Mouse (Mus musculus) limb, embryonic 12.5 days (tissue): ENCODE data around the gene Ctnnal1. TPM values are rescaled to one million over a fixed set of nuclear protein-coding genes. Genes with fewer than 3 reads are reported as not detected.

ENCODE experiments used
- ATAC-seq: fragments of 200-750 bp; cut with Nextera tagmentation; 2 replicates; pipeline ENCODE4 v1.8.0; 2017; ENCODE audit warnings: low read depth, moderate TSS enrichment; ENCODE audit not compliant: insufficient number of reproducible peaks, insufficient read depth, low FRiP score, low TSS enrichment
- H3K27ac ChIP-seq: fragments of 300-500 bp; sonication (generic); 2 replicates; pipeline ENCODE4 v1.5.1; 2016; ENCODE audit warnings: mild to moderate bottlenecking, moderate library complexity
- H3K27me3 ChIP-seq: fragments of 300-500 bp; sonication (generic); 2 replicates; pipeline ENCODE4 v1.6.1; 2016; ENCODE audit warnings: mild to moderate bottlenecking, moderate library complexity
- H3K36me3 ChIP-seq: fragments of 300-500 bp; sonication (generic); 2 replicates; pipeline ENCODE4 v1.6.1; 2016; ENCODE audit warnings: mild to moderate bottlenecking, moderate library complexity
- H3K4me1 ChIP-seq: fragments of 300-500 bp; sonication (generic); replicated peaks from 2 replicates; pipeline ENCODE4 v1.6.1; 2016
- H3K4me2 ChIP-seq: fragments of 300-500 bp; sonication (generic); 2 replicates; pipeline ENCODE4 v1.6.1; 2016; ENCODE audit warnings: mild to moderate bottlenecking, moderate library complexity
- H3K4me3 ChIP-seq: fragments of 300-500 bp; sonication (generic); replicated peaks from 2 replicates; pipeline ENCODE4 v1.5.1; 2016; ENCODE audit warnings: mild to moderate bottlenecking
- H3K9ac ChIP-seq: fragments of 300-500 bp; sonication (generic); replicated peaks from 2 replicates; pipeline ENCODE4 v1.6.1; 2016; ENCODE audit warnings: mild to moderate bottlenecking, moderate library complexity
- H3K9me3 ChIP-seq: fragments of 300-500 bp; sonication (generic); 2 replicates; pipeline ENCODE4 v1.6.1; 2016; ENCODE audit warnings: mild to moderate bottlenecking, moderate library complexity
- WGBS: fragments of 180-500 bp; shearing (Covaris S2); methylation state at CpG from one replicate; pipeline ENCODE4 v1.1.7; 2016; 5-methylcytosine and 5-hydroxymethylcytosine counted together
- polyA plus RNA-seq: library from polyadenylated mRNA; unstranded; fragments of >200 nt; fragmentation: Nextera tagmentation; extraction: Ambion mirVana; gene quantifications from 2 replicates; pipeline ENCODE4 v1.2.1, GENCODE M21; 2016

The Ctnnal1 gene
- 40.2 and 40.4 TPM in 2 replicates for polyA plus RNA-seq

- peak; percentile 98 for ATAC-seq
- peaks cover 16% of the 10 kb centered on the region for H3K4me1 ChIP-seq
- peak within 1 kb of the TSS; percentile 85 for H3K4me2 ChIP-seq
- no peaks in the 10 kb centered on the region for H3K27me3 ChIP-seq
- H3K9ac ChIP-seq, result peak within 1 kb of the TSS; percentile 85
- no peaks in the 10 kb centered on the region for H3K9me3 ChIP-seq
- WGBS, result under 1% methylated on average over 41 of the region's 45 CpGs
- no peaks in the 10 kb centered on the region; the same call in 1 of the 2 replicates for H3K36me3 ChIP-seq
- H3K27ac ChIP-seq, result peak within 1 kb of the TSS; percentile 87
- peak within 1 kb of the TSS; percentile 83 for H3K4me3 ChIP-seq
These were observed at the start of gene Ctnnal1 for GRCm38 (mm10) chr4:56865003-56865511. Gene Ctnnal1, minus strand, starts transcription at chr4:56865188.

GRCm38 (mm10) chr4:56914761-56915160, 49.8 kb upstream of the Ctnnal1 start:
- Histone ChIP-seq H3K27me3 (no peaks in the 10 kb centered on the region), H3K4me1 (peaks cover 23% of the 10 kb centered on the region), H3K9me3 (no peaks in the 10 kb centered on the region), H3K9ac (no peak overlapping the region), H3K36me3 (peaks cover 48% of the 10 kb centered on the region), H3K27ac (no peak overlapping the region), H3K4me3 (no peak overlapping the region), H3K4me2 (no peak overlapping the region)
- ATAC-seq, result no peak
- 82% methylated on average over 1 of the region's 1 CpGs for WGBS

GRCm38 (mm10) chr4:56914338-56914737, 49.4 kb upstream of the Ctnnal1 start:
- ATAC-seq, result no peak
- Histone ChIP-seq H3K4me3 (no peak overlapping the region), H3K27ac (0 out of 2 replicates have a peak overlapping the region, but pooled peaks have one; percentile 73), H3K9me3 (no peaks in the 10 kb centered on the region), H3K4me1 (peaks cover 25% of the 10 kb centered on the region), H3K36me3 (peaks cover 52% of the 10 kb centered on the region), H3K4me2 (no peak overlapping the region), H3K27me3 (no peaks in the 10 kb centered on the region), H3K9ac (no peak overlapping the region)
- WGBS, result 95% methylated on average over 6 of the region's 6 CpGs

GRCm38 (mm10) chr4:56912382-56913001, 47.5 kb upstream of the Ctnnal1 start:
- WGBS, result 91% methylated on average over 7 of the region's 7 CpGs
- Histone ChIP-seq H3K36me3 (peaks cover 59% of the 10 kb centered on the region), H3K4me2 (no peak overlapping the region)

GRCm38 (mm10) chr4:56909568-56909967, 44.6 kb upstream of the Ctnnal1 start:
- no peak overlapping the region for H3K9ac ChIP-seq
- H3K4me2 ChIP-seq, result no peak overlapping the region
- H3K27me3 ChIP-seq, result no peaks in the 10 kb centered on the region
- H3K9me3 ChIP-seq, result no peaks in the 10 kb centered on the region
- H3K27ac ChIP-seq, result peak overlapping the region; percentile 78
- H3K36me3 ChIP-seq, result peaks cover 68% of the 10 kb centered on the region
- WGBS, result 21% methylated on average over 3 of the region's 3 CpGs
- peaks cover 30% of the 10 kb centered on the region for H3K4me1 ChIP-seq
- ATAC-seq, result peak; percentile 81
- H3K4me3 ChIP-seq, result no peak overlapping the region

More at GRCm38 (mm10) chr4:56912382-56913001, 47.5 kb upstream of the Ctnnal1 start:
- ATAC-seq, result no peak
- peaks cover 30% of the 10 kb centered on the region for H3K4me1 ChIP-seq
- no peaks in the 10 kb centered on the region for H3K27me3 ChIP-seq
- no peak overlapping the region for H3K9ac ChIP-seq
- no peaks in the 10 kb centered on the region for H3K9me3 ChIP-seq
- no peak overlapping the region for H3K27ac ChIP-seq
- H3K4me3 ChIP-seq, result no peak overlapping the region

- H3K4me1 ChIP-seq, result peaks cover 21% of the 10 kb centered on the region
- no peaks in the 10 kb centered on the region for H3K27me3 ChIP-seq
- H3K4me3 ChIP-seq, result no peak overlapping the region
- no peaks in the 10 kb centered on the region for H3K9me3 ChIP-seq
- ATAC-seq, result no peak
- no peak overlapping the region for H3K27ac ChIP-seq
- H3K36me3 ChIP-seq, result peaks cover 80% of the 10 kb centered on the region
- no peak overlapping the region for H3K9ac ChIP-seq
- 90% methylated on average over 5 of the region's 5 CpGs for WGBS
- no peak overlapping the region for H3K4me2 ChIP-seq
These were observed 42.7 kb upstream of the Ctnnal1 start for GRCm38 (mm10) chr4:56907671-56908070.

GRCm38 (mm10) chr4:56906926-56907325, 41.9 kb upstream of the Ctnnal1 start:
- Histone ChIP-seq H3K9me3 (no peaks in the 10 kb centered on the region), H3K36me3 (peaks cover 87% of the 10 kb centered on the region), H3K27me3 (no peaks in the 10 kb centered on the region), H3K9ac (no peak overlapping the region), H3K4me1 (peaks cover 21% of the 10 kb centered on the region), H3K27ac (no peak overlapping the region), H3K4me2 (no peak overlapping the region), H3K4me3 (no peak overlapping the region)
- no peak for ATAC-seq
- 89% methylated on average over 3 of the region's 3 CpGs for WGBS

- Histone ChIP-seq H3K4me1 (peaks cover 14% of the 10 kb centered on the region), H3K9me3 (no peaks in the 10 kb centered on the region), H3K27me3 (no peaks in the 10 kb centered on the region), H3K4me3 (no peak overlapping the region), H3K9ac (no peak overlapping the region), H3K36me3 (peaks cover 84% of the 10 kb centered on the region), H3K27ac (no peak overlapping the region), H3K4me2 (no peak overlapping the region)
- 84% methylated on average over 5 of the region's 5 CpGs for WGBS
- no peak for ATAC-seq
These were observed 40.5 kb upstream of the Ctnnal1 start for GRCm38 (mm10) chr4:56905507-56905906.

- H3K9ac ChIP-seq, result no peak overlapping the region
- ATAC-seq, result no peak
- H3K27ac ChIP-seq, result no peak overlapping the region
- no peak overlapping the region for H3K4me2 ChIP-seq
- no peaks in the 10 kb centered on the region for H3K27me3 ChIP-seq
- H3K36me3 ChIP-seq, result peaks cover 91% of the 10 kb centered on the region
- no peaks in the 10 kb centered on the region for H3K4me1 ChIP-seq
- no peak overlapping the region for H3K4me3 ChIP-seq
- 85% methylated on average over 2 of the region's 2 CpGs for WGBS
- no peaks in the 10 kb centered on the region for H3K9me3 ChIP-seq
These were observed 36.7 kb upstream of the Ctnnal1 start for GRCm38 (mm10) chr4:56901671-56902070.

- no peaks in the 10 kb centered on the region for H3K9me3 ChIP-seq
- H3K4me2 ChIP-seq, result no peak overlapping the region
- H3K9ac ChIP-seq, result no peak overlapping the region
- H3K4me1 ChIP-seq, result no peaks in the 10 kb centered on the region
- H3K36me3 ChIP-seq, result peaks cover 85% of the 10 kb centered on the region
- no peak overlapping the region for H3K4me3 ChIP-seq
- H3K27ac ChIP-seq, result no peak overlapping the region
- H3K27me3 ChIP-seq, result no peaks in the 10 kb centered on the region
- ATAC-seq, result no peak
- 91% methylated on average over 8 of the region's 8 CpGs for WGBS
These were observed 34.2 kb upstream of the Ctnnal1 start for GRCm38 (mm10) chr4:56899216-56899615.

GRCm38 (mm10) chr4:56897511-56897910, 32.5 kb upstream of the Ctnnal1 start:
- Histone ChIP-seq H3K4me2 (no peak overlapping the region), H3K27me3 (no peaks in the 10 kb centered on the region), H3K27ac (no peak overlapping the region), H3K9ac (no peak overlapping the region), H3K36me3 (peaks cover 76% of the 10 kb centered on the region), H3K4me1 (no peaks in the 10 kb centered on the region), H3K9me3 (no peaks in the 10 kb centered on the region), H3K4me3 (no peak overlapping the region)
- 82% methylated on average over 3 of the region's 3 CpGs for WGBS
- no peak for ATAC-seq

GRCm38 (mm10) chr4:56894196-56894595, 29.2 kb upstream of the Ctnnal1 start:
- peaks cover 73% of the 10 kb centered on the region for H3K36me3 ChIP-seq
- H3K27ac ChIP-seq, result no peak overlapping the region
- H3K9ac ChIP-seq, result no peak overlapping the region
- H3K4me2 ChIP-seq, result no peak overlapping the region
- no peak overlapping the region for H3K4me3 ChIP-seq
- no peak for ATAC-seq
- 85% methylated on average over 3 of the region's 3 CpGs for WGBS
- H3K27me3 ChIP-seq, result no peaks in the 10 kb centered on the region
- H3K9me3 ChIP-seq, result no peaks in the 10 kb centered on the region
- no peaks in the 10 kb centered on the region for H3K4me1 ChIP-seq
